Mouse (Mus musculus) kidney, adult 8-10 months (tissue): ENCODE data around the gene Jade1.

Source experiments
- DNase-seq, 2 experiments: peaks; one replicate each; pipeline ENCODE4 v3.0.0; 2022

The Jade1 gene

DNA sequence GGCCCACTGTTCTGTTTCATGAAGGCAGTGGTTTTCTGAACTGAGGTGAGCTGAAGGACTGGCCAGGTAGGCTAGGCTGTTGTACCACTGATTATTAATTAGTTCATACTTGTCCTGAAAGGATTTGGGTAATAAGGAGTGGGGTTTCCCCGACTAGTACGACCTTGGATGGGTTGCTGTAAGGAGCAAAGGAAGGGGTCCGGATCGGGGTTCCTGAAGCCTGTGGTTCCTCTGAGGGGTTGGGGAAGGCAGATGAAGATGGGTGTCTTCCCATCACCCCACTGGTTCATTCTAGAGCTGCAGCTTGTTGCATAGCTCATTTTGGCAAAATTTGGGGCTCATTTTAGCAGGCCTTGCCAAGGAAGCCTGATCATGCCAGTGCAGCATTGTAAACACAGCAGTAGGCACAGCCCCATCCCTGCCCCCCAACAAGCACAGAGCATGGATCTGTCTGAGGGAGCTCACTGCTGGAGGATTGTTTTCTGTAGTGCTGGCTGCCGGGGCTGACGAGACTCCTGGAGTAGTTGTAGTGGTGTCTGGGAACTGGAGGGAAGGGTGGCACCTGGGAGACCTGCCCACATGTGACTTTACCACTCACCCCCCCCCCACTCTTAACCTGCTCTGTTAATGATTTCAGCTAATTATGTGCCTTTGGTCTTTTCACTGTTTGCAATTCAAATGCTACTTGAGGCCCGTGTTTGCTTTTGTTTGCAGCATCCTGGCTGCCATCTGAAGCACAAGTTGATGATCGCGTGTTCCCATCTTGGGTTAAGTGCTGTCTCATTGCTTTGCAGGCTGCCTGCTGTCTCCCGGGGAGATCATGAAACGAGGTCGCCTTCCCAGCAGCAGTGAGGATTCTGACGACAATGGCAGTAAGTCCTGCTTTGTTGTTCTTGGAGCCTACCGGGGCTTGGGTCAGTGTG lies 25.1 kb downstream of the Jade1 start:
- peak; percentile 50 to 70 for DNase-seq

DNA sequence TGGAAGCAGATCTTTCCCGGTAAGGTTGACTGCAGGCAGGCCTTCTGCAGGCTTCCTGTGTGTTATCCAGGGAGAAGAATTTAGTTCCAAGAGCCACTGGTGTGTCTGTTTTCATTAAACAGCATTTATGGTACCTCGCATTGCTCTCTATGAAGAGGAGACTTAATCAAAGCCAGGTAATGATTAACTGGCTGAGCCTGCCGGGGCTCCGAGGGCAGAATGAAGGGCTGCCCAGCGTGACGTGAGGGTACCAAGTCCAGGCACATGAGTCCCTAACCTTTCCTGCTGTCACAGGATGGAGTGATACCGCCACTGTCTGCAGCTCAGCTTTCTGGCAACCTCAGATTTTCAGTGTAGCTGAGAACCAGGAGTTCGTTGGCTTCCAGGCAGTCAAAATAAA lies 25.9 kb downstream of the Jade1 start:
- DNase-seq, result peak; percentile 88 to 93

DNA sequence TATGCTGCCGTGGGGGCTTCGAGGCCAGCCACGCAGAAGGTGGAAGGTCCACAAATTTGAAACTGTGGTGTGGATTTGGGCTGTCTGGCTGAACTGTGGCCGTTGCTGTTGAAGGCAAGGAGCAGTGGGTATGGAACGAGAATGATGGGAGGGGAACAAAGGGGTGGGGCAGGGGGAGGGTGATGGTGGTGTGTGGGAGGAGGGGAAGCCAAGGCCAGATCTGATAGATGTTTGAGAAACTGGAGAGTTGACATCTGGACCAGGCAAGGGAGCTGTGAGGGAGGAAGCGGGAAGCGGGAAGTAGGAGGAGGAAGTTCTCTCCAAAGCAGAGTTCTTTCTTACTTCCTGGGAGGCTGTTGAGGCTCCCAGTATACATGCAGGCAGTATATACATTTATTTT lies 26.7 kb downstream of the Jade1 start:
- no peak for DNase-seq

DNA sequence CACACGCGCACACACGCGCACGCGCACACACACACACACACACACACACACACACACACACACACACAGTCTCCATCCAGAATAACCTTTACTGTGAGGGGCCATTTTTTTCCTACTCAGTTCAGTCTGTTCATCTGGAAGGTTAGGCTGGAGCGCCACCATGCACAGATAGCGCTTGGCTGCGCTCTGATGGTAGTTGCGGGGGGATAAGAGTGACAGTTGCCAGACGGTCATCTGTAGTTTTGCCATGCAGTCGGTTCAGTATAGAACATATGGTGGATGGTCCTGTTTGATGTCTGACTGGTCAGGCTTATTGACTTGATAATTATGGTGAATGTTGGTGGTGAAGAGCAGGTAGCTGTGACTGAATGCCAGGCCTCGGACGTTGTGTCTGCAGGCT lies 27.6 kb downstream of the Jade1 start:
- no peak for DNase-seq

DNA sequence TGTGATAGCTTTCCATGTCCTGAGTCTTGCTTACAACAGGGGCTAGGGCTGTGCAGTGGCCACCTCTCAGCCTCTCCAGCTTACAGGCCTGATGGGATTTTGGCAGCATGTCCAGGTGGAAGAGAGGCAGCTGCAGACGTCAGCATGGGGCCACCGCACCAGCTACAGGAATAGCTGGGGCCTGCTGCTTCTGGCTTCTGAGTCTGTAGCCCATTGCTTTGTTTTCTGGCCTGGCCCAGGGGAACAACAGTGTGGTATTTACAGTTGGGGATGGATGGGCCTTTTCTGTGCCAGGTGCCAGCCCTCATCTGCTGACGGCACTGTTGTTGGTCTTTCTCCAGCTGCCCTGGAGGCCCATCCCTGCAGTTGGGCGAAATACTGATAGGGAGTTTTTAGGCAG lies 28.1 kb downstream of the Jade1 start:
- DNase-seq, result no peak

DNA sequence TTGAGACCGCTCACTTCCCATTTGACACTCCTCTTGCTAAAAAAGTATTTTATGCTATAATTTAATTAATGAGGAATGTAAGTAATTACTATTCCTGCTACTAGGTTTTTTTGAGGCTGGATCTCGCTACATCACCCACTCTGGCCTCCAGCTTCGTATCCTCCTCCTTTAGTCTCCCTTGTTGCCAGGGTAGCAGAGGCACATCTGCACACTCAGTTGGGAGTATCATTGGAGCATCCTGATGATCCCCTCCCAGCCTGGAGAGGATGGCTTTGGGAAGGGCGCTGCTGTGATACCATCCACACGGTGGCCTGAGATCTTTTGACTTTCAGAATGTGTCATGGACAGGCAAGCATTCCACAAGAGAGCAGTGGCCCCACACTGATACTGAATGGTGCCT lies 30.0 kb downstream of the Jade1 start:
- no peak for DNase-seq

DNA sequence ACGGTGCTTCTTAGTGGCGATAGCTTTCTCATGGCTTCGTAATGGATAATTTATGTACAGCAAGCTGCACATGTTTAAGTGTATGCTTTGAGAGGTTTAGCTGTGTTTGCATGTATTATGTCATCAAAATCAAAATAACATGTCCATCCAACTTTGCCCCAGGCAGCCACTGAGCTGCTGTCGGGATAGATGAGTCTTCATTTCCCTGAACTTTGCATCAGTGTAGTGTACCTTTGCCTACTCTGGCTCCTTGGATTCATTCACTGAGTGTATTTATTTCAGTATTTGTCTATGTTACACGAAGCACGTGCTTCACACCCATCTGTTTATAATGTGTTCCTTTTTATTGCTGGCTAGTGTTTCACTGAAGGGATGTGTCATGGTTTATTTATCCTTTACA lies 30.8 kb downstream of the Jade1 start:
- DNase-seq, result no peak

DNA sequence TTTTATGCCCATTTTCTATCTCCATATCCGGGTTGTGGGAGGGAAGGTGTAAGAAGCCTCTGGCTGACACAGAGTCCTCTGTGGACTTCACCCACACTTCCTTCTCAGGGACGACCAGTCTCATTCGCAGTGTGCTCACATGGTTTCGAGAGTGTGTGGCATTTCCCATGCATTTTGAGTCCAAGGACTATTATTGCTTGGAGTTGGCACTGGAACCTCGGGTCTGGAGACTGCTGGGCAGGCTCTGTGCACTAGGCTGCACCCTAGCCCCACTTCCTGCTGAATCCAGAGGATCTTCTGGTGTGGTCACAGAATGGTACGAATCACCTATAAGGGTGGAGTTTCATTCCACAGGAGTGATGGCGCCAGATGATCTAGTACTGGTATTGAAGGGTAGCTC lies 31.4 kb downstream of the Jade1 start:
- peak in 1 of 2 experiments; percentile 42 for DNase-seq

DNA sequence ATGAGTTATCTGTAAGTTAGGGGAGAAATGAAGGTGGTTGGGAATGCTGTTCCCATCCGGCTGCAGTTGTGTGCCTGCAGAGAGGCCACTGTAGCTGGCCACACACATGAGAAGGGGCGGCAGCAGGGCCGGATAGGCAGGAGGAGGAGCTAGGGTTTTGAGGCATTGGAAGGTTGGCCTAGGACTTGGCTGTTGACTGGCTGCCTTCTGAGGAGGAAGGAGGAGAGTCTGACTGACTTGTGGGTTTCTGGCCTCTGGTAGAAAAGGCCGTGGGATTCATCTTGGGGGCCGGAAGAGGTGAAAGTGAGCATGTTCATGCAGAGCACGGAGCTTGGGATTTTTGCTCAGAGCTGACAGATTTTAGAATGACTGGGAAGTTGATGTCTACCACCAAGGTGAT lies 32.1 kb downstream of the Jade1 start:
- peak in 1 of 2 experiments; percentile 59 for DNase-seq

DNA sequence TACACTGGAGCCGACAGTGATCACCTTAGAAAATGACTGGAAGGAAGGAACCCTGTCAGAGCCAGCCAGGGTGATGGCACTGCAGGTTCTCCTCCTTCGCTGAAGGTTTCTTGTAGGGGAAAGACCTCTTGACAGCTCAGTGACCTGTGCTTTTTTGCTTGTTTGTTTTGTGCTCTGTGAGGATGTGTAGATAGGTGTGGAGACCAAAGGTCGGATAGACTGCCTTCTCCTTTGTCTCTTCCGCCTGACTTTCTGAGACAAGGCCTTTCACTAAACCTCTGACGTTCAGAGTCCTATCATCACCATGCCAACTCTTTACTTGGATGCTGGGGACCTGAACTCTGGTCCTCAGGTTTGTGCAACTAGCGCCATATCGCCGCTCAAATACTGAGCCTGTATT lies 33.0 kb downstream of the Jade1 start:
- DNase-seq, result no peak

DNA sequence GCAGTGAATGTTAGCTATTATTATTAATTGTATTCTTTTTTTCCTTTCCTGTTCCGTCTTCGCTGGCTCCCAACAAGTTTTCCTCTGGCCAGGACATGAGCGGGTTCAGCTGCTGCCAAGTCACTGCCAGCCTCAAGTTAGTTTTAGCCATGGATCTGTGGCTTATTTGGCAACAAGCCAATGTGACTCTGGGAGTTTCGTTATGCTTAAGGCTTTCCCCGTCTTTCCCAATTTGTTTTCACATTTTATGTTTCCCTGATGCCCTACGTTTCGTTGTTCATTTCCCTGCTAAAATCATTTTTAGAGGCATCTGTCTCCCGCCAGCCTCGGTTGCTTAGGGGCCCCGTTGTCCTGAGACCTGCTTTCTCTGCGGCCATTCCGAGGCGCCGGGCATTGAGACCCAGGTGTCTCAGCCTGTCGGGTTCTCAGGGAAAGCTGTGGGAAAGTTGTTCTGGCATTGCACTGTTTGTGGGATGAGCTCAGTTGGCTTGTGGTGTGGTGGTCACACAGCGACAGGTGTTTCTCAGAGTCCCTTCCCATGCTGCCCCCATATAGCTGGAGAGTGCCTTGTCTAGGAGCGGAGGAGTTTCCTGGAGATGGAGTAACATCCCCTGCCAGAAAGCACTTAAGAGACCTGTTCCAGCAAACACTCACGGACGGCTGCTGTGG lies 33.8 kb downstream of the Jade1 start:
- DNase-seq, result no peak

DNA sequence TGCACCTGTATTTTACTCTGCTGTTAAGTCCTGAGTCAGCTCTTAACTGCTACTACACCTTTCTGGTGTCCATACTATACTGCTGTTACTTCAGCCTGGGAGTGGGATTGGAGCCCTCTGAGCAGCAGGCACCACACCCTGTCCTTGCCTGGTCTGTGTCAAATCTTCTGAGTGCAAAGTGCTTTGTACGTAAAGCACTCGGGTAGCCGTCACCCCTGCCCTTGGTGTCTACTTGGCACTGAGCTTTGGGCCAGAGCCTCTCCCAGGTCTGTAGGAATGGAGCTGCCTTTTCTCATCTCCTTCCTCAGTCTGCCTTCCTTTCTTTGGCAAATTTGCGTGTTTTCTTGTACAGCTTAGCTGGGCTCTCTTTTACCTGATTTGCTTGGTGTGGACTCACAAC lies 34.5 kb downstream of the Jade1 start:
- DNase-seq, result no peak

DNA sequence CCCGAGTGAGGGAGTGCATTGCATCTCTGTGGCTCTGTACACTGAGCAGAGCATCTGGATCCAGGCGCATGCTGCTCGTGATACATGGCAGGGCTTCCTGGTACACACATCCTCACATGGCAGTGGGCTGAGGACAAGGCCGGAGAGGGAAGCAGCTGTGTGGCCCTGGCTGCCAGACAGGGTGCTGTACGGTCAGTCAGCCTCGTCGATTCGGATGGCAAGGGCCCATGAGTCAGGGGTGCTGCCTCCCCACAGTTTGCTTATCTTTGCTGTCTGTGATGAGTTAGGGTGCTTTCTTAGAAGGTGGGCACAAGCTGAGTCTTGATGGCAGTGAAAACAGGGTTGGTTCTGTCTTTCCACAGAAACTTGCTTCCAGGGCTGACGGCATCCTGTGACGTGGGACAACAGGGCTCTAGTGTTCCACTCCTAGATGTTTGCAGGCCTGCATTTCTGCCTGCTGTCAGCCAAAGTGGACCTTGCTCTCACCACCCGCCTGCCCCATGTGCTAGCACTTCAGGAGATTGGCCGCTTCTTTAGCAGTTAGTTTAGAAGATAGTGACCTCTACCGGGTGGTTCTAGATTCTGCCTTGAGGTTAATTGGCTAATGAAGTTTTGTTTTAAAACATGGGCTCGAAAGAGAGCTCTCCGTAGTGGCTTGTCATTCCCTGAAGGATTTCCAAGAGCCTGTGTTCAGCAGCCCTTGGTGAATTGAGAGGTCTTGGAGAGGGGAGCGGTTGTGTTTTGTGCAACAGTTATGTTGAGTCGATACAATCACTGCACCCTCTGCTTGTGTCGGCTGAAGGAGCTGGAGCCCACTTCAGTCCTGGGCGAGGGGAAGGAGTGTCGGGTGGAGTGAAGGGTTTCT lies 35.4 kb downstream of the Jade1 start:
- DNase-seq, result peak; percentile 79 to 84

DNA sequence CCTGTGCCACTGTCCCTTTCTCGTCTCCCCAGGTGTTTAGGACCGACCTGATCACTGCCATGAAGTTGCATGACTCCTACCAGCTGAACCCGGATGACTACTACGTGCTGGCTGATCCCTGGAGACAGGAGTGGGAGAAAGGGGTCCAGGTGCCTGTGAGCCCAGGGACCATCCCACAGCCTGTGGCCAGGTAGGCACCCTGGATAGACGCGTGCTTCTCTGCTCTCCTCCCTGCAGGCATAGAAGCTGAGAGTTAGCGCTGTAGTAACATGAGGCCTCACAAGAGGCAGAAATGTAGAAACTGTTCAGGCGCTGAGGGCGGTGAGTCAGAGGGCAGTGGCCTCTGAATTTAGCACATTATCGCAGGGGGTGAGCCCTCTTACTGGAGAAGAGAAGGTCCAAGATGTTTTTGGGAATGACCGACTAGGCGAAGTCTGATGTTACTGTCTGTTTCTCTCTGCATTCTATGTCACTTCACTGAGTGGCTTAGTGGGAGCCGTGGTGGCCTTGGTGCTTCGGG lies 36.2 kb downstream of the Jade1 start:
- no peak for DNase-seq

DNA sequence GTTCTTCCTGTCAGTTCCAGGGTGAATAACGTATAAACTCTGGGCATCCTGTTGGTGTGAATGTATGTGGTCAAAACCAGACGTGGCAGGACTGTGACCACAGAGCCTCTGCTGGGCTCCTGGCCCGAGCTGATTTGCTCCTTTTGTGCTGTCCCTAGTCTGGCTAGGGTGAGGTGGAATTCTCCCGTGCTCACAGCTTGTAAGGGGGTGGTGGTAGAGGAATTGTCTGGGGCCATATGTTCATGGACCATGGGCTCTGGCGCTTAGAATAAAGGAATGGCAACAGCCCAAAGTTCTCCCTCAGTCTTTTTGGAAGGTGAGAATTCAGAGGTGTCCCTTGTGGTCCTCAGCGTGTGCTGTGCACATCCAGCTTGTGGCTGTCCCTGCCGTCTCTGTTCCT lies 37.3 kb downstream of the Jade1 start:
- no peak for DNase-seq

DNA sequence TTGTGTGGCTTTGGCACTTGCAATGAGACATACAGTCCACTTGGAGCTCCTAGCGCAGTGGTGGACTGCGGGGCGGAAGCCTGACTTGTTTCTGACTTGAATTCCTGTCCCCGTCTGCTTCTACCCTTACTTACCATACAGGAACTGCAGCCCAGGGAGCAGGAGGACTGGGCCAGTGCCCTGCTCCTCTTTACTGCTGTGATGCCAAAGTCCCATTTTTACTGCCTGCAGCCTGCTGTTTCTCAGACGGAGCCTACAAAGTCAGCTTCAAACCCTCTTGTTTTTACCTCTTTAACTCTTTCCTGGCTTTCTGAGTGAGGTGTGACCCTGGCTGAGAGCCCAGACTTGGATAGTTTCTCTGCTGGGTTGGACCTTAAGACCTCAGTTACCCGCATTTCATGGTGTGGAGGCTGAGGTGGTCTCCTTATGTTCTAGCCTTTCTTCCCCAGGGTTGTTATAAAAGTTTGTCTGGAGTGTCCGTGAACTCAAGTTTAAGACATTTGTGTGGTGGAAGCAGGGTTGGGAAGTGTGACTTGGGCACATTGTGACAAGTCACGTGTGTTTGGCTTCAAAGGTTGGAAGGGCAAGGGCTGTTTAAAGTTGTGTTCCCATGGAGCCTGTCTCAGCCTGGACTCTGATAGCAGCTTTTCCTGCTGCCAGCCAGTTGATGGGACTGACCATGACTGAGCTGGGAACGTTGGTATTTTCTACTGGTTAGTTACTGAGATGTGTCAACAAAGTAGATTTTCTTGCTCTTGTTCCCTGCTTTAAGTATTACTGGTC lies 38.8 kb downstream of the Jade1 start:
- DNase-seq, result peak; percentile 68 to 77

DNA sequence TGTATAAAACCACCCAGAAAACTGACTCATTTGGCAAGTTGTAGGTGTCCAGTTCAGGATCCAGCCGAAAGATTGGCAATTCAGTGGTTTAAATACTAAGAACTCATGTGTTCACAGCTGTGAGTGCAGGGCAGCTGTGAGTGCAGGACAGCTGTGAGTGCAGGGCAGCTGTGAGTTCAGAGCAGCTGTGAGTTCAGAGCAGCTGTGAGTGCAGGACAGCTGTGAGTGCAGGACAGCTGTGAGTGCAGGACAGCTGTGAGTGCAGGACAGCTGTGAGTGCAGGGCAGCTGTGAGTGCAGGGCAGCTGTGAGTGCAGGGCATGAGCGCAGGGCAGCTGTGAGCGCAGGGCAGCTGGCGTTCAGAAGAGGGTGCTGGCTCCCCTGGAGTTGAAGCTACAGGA lies 39.5 kb downstream of the Jade1 start:
- DNase-seq, result no peak

DNA sequence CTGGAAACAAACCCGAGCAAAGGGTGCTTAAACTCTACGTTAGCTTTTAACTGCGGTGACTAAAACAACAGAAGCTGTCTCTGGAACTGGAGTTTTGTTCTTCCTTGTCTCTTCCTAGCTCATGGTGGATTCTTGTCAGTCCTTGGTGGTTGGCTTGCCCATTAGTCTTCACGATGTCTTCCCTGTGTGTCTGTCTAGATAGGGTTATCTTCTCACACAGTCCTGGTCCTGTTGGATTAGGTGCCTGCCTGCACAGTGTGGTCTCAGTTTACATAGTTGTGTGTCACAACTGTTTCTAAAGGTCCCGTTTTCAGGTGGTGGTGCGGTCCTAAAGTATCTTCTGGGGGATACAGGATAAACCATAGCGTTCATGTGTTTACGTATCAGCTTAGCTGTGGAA lies 41.5 kb downstream of the Jade1 start:
- DNase-seq, result no peak

DNA sequence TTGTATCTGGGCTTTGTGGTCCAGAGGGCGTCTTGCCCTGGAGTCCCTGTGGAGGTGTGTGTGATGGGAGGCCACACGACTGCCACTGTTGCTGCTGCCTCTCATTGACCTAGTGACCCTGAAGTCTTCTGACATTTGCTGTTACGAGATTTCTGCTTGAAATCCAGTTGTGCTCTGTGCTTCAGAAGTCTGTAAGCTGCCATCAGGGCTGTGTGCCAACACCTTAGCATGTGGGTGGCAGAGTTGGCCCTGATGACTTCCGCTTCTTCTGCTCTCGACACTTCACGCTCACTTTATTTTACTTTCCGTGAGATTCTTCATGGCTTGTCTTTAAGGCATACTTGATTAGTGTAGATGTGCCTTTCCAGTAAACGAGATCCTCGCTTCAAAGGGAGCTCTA lies 42.9 kb downstream of the Jade1 start:
- DNase-seq, result no peak

DNA sequence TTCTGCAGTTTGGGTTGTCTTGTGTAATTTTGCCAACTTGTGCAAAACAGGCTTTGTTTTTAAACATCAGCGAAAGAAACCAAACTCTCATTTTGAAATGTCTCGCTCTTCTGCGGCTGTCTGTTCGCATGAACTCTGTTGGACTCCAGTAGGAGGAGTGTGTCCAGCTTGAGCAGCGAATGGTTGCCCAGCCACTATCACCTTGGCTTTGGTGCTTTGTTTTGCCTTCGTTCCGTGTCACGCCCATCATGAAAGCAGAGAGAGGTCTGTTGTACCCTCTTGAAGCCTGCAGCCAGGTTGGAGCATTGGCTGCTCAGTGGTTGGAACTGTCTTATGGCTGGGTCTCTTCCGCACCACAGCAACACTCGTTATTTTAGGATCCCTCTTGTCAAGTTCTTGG lies 43.7 kb downstream of the Jade1 start:
- DNase-seq, result no peak

DNA sequence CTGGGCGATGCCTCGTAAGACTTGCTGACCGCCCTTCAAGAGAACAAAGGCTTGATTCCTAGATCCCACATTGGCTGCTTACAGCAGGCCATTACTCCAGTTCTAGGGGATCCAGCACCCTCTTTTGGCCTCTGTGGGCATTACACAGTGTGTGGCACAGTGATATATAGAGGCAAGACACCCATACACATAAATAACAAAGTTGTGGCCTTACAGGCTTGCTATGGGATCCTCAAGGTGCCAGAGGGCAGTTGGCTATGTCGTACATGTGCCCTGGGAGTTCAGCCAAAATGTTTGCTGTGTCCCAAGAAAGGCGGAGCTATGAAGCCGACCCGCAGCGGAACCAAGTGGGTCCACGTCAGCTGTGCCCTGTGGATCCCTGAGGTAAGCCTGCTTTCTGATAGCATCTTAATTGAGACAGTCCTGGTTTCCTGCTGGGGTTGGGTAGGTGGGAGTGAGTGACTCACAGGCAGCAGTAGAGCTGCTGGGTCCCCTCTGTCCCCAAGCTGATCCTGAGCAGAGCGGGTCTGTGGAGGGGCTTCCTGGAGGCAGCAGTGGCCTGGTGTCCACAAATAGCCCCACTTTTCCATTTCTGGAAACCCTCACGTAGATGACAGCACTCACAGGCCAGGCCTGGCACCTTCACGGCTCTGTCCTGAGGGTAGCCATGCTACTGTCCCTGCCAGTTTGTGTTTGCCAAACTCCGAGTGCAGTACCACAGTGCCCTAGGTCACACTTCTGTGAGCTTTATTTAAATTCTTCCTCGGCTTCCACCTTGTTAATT lies 44.5 kb downstream of the Jade1 start:
- DNase-seq, result peak; percentile 59 to 84
